In the genomic region with DNA sequence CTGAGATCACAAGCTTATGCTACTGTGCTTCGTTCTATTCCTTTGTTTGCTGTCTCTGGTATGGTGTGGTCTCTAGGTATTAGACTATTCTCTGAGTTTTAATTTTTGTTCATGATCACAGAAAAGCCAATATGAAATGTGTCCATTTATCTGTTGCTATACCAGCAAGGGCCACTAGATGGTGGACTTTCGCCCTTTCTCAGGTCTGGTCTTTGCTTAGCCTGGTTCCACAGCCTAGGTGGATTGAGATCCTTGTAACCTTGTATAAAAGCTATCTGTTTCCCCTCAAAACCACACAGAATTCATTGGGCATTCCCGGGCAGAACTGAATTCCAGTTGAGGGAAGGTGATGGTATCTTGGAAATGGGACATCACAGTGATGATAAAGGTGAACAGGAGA, we compare ENCODE assay signal across 9 mouse cellular contexts. TPM values are rescaled to one million over a fixed set of nuclear protein-coding genes. Genes with fewer than 3 reads are reported as not detected.
DNase-seq lines count a peak whose midpoint lies in the region; ATAC-seq and TF ChIP-seq lines count a peak whose summit lies in the region.
"Had no signal": no experiment of that assay in that cellular context is flagged by ENCODE, and none has a peak within 500 bp of the region (broad histone marks: within the 10 kb centered on the region; RNA-seq: fewer than 3 reads in every experiment).

No protein-coding gene starts in this region.

- no peaks in the 10 kb centered on the region for H3K4me1 ChIP-seq in G1E (ENCODE audit: insufficient read depth, low read depth, low read length)
- H3K4me1 ChIP-seq in kidney, adult 2 months (ENCODE audit: control insufficient read depth, insufficient read depth, low read length): no peaks in the 10 kb centered on the region
- no peaks in the 10 kb centered on the region for H3K4me1 ChIP-seq in limb, embryonic 13.5 days
- no peaks in the 10 kb centered on the region for H3K4me1 ChIP-seq in neural tube, embryonic 12.5 days
- H3K4me1 ChIP-seq: embryonic facial prominence, embryonic 15.5 days had no signal

- DNase-seq in 3T3-L1 (ENCODE audit: low read depth, low spot score) (peak; percentile 91), G1E (ENCODE audit: low spot score) (peak; percentile 21)
- DNase-seq in cerebellum, adult 18-20 months: peak; percentile 66 to 79
- peak; percentile 68 for DNase-seq in forelimb bud, embryonic 11.5 days (ENCODE audit: low read depth, low spot score)
- DNase-seq in kidney, adult 2 months: peak; percentile 76
- peak; percentile 63 for DNase-seq in thymus, postnatal 0 days (ENCODE audit: low spot score)

- H3K27ac ChIP-seq in kidney, adult 2 months (ENCODE audit: insufficient read depth, low read depth, low read length): no peak overlapping the region
- H3K27ac ChIP-seq in limb, embryonic 13.5 days: no peak overlapping the region
- H3K27ac ChIP-seq in neural tube, embryonic 12.5 days: no peak overlapping the region
- H3K27ac ChIP-seq: embryonic facial prominence, embryonic 15.5 days had no signal

- H3K36me3 ChIP-seq in G1E (replicated peaks): no peaks in the 10 kb centered on the region
- H3K36me3 ChIP-seq in kidney, adult 2 months (ENCODE audit: control insufficient read depth, insufficient read depth, low read length): no peaks in the 10 kb centered on the region
- H3K36me3 ChIP-seq in limb, embryonic 13.5 days: no peaks in the 10 kb centered on the region
- H3K36me3 ChIP-seq in neural tube, embryonic 12.5 days: no peaks in the 10 kb centered on the region
- H3K36me3 ChIP-seq: embryonic facial prominence, embryonic 15.5 days had no signal

- H3K4me2 ChIP-seq in limb, embryonic 13.5 days (replicated peaks): no peak overlapping the region
- H3K4me2 ChIP-seq in neural tube, embryonic 12.5 days (replicated peaks): no peak overlapping the region
- H3K4me2 ChIP-seq: embryonic facial prominence, embryonic 15.5 days had no signal

- no peak overlapping the region for H3K4me3 ChIP-seq in G1E (ENCODE audit: low read depth, low read length)
- H3K4me3 ChIP-seq in kidney, adult 2 months (ENCODE audit: insufficient read depth, low read depth, low read length): no peak overlapping the region
- no peak overlapping the region for H3K4me3 ChIP-seq in limb, embryonic 13.5 days
- H3K4me3 ChIP-seq in neural tube, embryonic 12.5 days: no peak overlapping the region
- H3K4me3 ChIP-seq: embryonic facial prominence, embryonic 15.5 days had no signal

- WGBS in kidney, adult 2 months: 3% methylated on average over 3 of the region's 3 CpGs
- 7% methylated on average over 3 of the region's 3 CpGs for WGBS in limb, embryonic 13.5 days
- WGBS in neural tube, embryonic 12.5 days: 15% methylated on average over 3 of the region's 3 CpGs

- peak; percentile 75 for TF ChIP-seq CTCF in G1E (IDR thresholded peaks at IDR 0.05; ENCODE audit: low read depth, low read length)
- peak; percentile 87 for TF ChIP-seq CTCF in kidney, adult 2 months (conservative IDR thresholded peaks at IDR 0.05; ENCODE audit: insufficient read depth, insufficient read length, low read depth, low read length)

- H3K27me3 ChIP-seq in G1E (ENCODE audit: insufficient read depth, low read length): peaks cover 5% of the 10 kb centered on the region; the same call in 1 of the 2 replicates
- H3K27me3 ChIP-seq in kidney, adult 2 months (replicated peaks; ENCODE audit: control insufficient read depth, insufficient read depth, low read length): no peaks in the 10 kb centered on the region
- H3K27me3 ChIP-seq in limb, embryonic 13.5 days: no peaks in the 10 kb centered on the region
- no peaks in the 10 kb centered on the region for H3K27me3 ChIP-seq in neural tube, embryonic 12.5 days (replicated peaks)
- H3K27me3 ChIP-seq: embryonic facial prominence, embryonic 15.5 days had no signal

- 0 out of 2 replicates have a peak, but pooled peaks have one; percentile 34 for ATAC-seq in G1E (ENCODE audit: extremely low read depth, insufficient number of reproducible peaks, low FRiP score, poor library complexity, severe bottlenecking)
- ATAC-seq in limb, embryonic 13.5 days (ENCODE audit: low FRiP score, low read depth): peak; percentile 64; the same call in 1 of the 2 replicates
- ATAC-seq in neural tube, embryonic 12.5 days (ENCODE audit: low FRiP score, low read depth): peak; percentile 63; the same call in 1 of the 2 replicates

- TF ChIP-seq POLR2A in kidney, adult 2 months (IDR thresholded peaks at IDR 0.05; ENCODE audit: low read depth, low read length): no peak

- no peak overlapping the region for H3K9ac ChIP-seq in limb, embryonic 13.5 days
- H3K9ac ChIP-seq in neural tube, embryonic 12.5 days: no peak overlapping the region
- H3K9ac ChIP-seq: embryonic facial prominence, embryonic 15.5 days had no signal

- H3K9me3 ChIP-seq in G1E (replicated peaks): no peaks in the 10 kb centered on the region
- no peaks in the 10 kb centered on the region for H3K9me3 ChIP-seq in limb, embryonic 13.5 days
- H3K9me3 ChIP-seq in neural tube, embryonic 12.5 days: no peaks in the 10 kb centered on the region
- H3K9me3 ChIP-seq: embryonic facial prominence, embryonic 15.5 days had no signal

RNA-seq across cellular contexts. Expression of a gene that starts 18.1 kb away (rescaled TPM):
- 8.3 and 11.8 TPM in 2 replicates for total RNA-seq in G1E (2014; fragmentation: Nextera tagmentation)
- 10.5 and 12.1 TPM in 2 replicates for total RNA-seq in G1E (2017)
- polyA plus RNA-seq in G1E (2012): 7.1 and 9.3 TPM in 2 replicates
- 28.0 and 54.7 TPM in 2 replicates for polyA plus RNA-seq in kidney, adult 2 months (2012; rRNA removed)
- 2,406 and 2,417 TPM in 2 replicates for polyA plus RNA-seq in limb, embryonic 13.5 days (2015; fragmentation: Nextera tagmentation; extraction: Ambion mirVana)
- 5,399 and 5,845 TPM in 2 replicates for polyA plus RNA-seq in neural tube, embryonic 12.5 days (2016; fragmentation: Nextera tagmentation; extraction: Ambion mirVana)
- 2,490 and 2,753 TPM in 2 replicates for polyA plus RNA-seq in thymus, postnatal 0 days (2015; fragmentation: Nextera tagmentation; extraction: Ambion mirVana)

RNA-seq across cellular contexts. Expression of a gene that starts 40.7 kb away (rescaled TPM):
- 102 and 119 TPM in 2 replicates for total RNA-seq in G1E (2014; fragmentation: Nextera tagmentation)
- total RNA-seq in G1E (2017): 65.2 and 81.3 TPM in 2 replicates
- polyA plus RNA-seq in G1E (2012): 27.3 and 88.5 TPM in 2 replicates
- 107 and 160 TPM in 2 replicates for polyA plus RNA-seq in kidney, adult 2 months (2012; rRNA removed)
- polyA plus RNA-seq in limb, embryonic 13.5 days (2015; fragmentation: Nextera tagmentation; extraction: Ambion mirVana): 39.3 and 39.7 TPM in 2 replicates
- 45.9 and 46.7 TPM in 2 replicates for polyA plus RNA-seq in neural tube, embryonic 12.5 days (2016; fragmentation: Nextera tagmentation; extraction: Ambion mirVana)
- 33.2 and 41.1 TPM in 2 replicates for polyA plus RNA-seq in thymus, postnatal 0 days (2015; fragmentation: Nextera tagmentation; extraction: Ambion mirVana)

Comparison
In these comparisons a context has a peak if more than half of its experiments do, and no peak if none do; other contexts are left out.
1. DNase-seq: peak in every context shown above with its lines; median percentile 91 in 3T3-L1; 76 in kidney, adult 2 months; 72 in cerebellum, adult 18-20 months; 68 in forelimb bud, embryonic 11.5 days; 63 in thymus, postnatal 0 days; 21 in G1E.
2. RNA of a gene that starts 18.1 kb away (polyA plus RNA-seq): 5,399 to 5,845 TPM in neural tube, embryonic 12.5 days, 2,490 to 2,753 TPM in thymus, postnatal 0 days and 2,406 to 2,417 TPM in limb, embryonic 13.5 days; 28.0 to 54.7 TPM in kidney, adult 2 months and 7.1 to 9.3 TPM in G1E; every median in the first group is over 10 times any median in the second.
3. Peak in every context shown above with its lines, with median percentiles within 50 percentile points of each other: ATAC-seq.